Mouse (Mus musculus) megakaryocyte-erythroid progenitor cell, adult 5 weeks (primary cell): Measurements from ENCODE around the gene D330020A13Rik. TPM values are rescaled to one million over a fixed set of nuclear protein-coding genes. Genes with fewer than 3 reads are reported as not detected.

Source experiments
- polyA plus RNA-seq: library from polyadenylated mRNA; stranded (reverse); fragments of >175 nt; gene quantifications from 2 replicates; pipeline ENCODE4 v1.2.3, GENCODE M21; 2012

Gene D330020A13Rik
- polyA plus RNA-seq = 0.09 TPM in 1 of 2 replicates, not detected in the other

GRCm38 (mm10) chr6:120294056-120294784, at the start of gene D330020A13Rik, which contains the start of gene B4galnt3:
Gene D330020A13Rik, plus strand, starts transcription at chr6:120294364.
Gene B4galnt3, minus strand, starts transcription at chr6:120294559.

Other genes starting within 250 kb of the D330020A13Rik start
- gene Ninj2, start 201.0 kb upstream of the D330020A13Rik start, polyA plus RNA-seq = not detected in 2 replicates
- 0.02 and 0.06 TPM in 2 replicates for gene B4galnt3, start 195 bp downstream of the D330020A13Rik start, polyA plus RNA-seq
- gene Kdm5a, start 69.8 kb downstream of the D330020A13Rik start, polyA plus RNA-seq = 18.1 and 25.7 TPM in 2 replicates
- 2.9 and 4.2 TPM in 2 replicates for gene Ccdc77, start 70.0 kb downstream of the D330020A13Rik start, polyA plus RNA-seq
- 70.6 and 82.0 TPM in 2 replicates for gene Il17ra, start 168.9 kb downstream of the D330020A13Rik start, polyA plus RNA-seq
- gene Tmem121b, start 199.4 kb downstream of the D330020A13Rik start, polyA plus RNA-seq = 3.4 and 5.6 TPM in 2 replicates
- 6.3 and 7.3 TPM in 2 replicates for gene Hdhd5, start 237.0 kb downstream of the D330020A13Rik start, polyA plus RNA-seq